In the genomic region with DNA sequence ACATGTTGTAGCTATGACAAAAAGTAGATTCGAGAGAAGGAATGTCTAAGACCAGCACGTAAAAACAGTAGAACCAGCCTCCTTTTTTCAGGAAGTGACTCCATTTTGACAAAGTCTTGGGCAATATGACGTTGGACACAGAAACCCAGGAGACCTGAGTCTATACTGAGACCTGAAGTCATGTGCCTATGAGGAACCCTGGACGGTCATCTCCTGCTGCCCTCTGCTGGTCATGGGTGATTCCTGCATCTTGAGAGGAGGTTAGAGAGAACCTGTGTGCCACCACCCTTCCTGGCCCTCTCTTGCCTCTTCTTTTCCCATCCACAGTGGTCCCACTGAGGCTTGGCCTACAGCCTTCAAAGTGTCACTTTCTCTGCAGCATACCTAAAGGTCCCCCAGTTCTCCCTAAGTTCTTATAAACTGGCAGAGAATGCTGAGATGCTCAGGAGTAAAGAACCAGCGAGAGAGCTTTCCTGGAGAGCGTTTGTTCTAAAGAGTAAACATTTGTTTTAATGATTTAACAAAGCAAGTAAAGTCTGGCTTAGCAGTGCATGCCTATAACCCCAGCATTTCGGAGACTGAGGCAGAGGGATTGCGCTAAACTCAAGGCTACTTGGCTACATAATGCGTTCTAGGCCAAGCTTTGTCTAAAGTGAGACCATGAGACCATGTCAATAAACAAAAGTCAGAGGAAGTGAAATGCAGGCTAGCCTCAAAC, we compare ENCODE assay signal across 8 mouse cellular contexts. TPM values are rescaled to one million over a fixed set of nuclear protein-coding genes. Genes with fewer than 3 reads are reported as not detected.
DNase-seq lines count a peak whose midpoint lies in the region; ATAC-seq and TF ChIP-seq lines count a peak whose summit lies in the region.

No protein-coding gene starts in this region.

- TF ChIP-seq CTCF in midbrain, postnatal 0 days (IDR thresholded peaks at IDR 0.05), result peak; percentile 91
- TF ChIP-seq CTCF in spleen, adult 2 months (IDR thresholded peaks at IDR 0.05; ENCODE audit: extremely low read depth, insufficient read depth, insufficient read length, insufficient replicate concordance), result peak; percentile 92; the same call in 1 of the 2 replicates

- no peak for TF ChIP-seq POLR2A in spleen, adult 2 months (IDR thresholded peaks at IDR 0.05; ENCODE audit: low read depth, low read length)

- no peak overlapping the region for H3K4me3 ChIP-seq in embryonic facial prominence, embryonic 13.5 days
- no peak overlapping the region for H3K4me3 ChIP-seq in limb, embryonic 11.5 days (ENCODE audit: low read depth, low read length)
- H3K4me3 ChIP-seq in midbrain, postnatal 0 days (ENCODE audit: low read depth, low read length), result no peak overlapping the region
- no peak overlapping the region for H3K4me3 ChIP-seq in spleen, adult 2 months (ENCODE audit: extremely low read depth, insufficient read depth, insufficient read length)

- 0 out of 2 replicates have a peak, but pooled peaks have one; percentile 48 for ATAC-seq in embryonic facial prominence, embryonic 13.5 days (ENCODE audit: insufficient number of reproducible peaks, insufficient read depth, low FRiP score, low TSS enrichment, low read depth)
- peak; percentile 77 for ATAC-seq in limb, embryonic 11.5 days (ENCODE audit: insufficient number of reproducible peaks, low FRiP score, low TSS enrichment, low read depth)
- no peak for ATAC-seq in midbrain, postnatal 0 days (ENCODE audit: low FRiP score)

- no peaks in the 10 kb centered on the region for H3K9me3 ChIP-seq in embryonic facial prominence, embryonic 13.5 days
- H3K9me3 ChIP-seq in limb, embryonic 11.5 days (ENCODE audit: control insufficient read depth, low read length), result no peaks in the 10 kb centered on the region
- H3K9me3 ChIP-seq in midbrain, postnatal 0 days (ENCODE audit: low read length), result no peaks in the 10 kb centered on the region

- H3K36me3 ChIP-seq in embryonic facial prominence, embryonic 13.5 days, result no peaks in the 10 kb centered on the region
- H3K36me3 ChIP-seq in limb, embryonic 11.5 days (ENCODE audit: control insufficient read depth, insufficient read depth, low read length), result no peaks in the 10 kb centered on the region
- H3K36me3 ChIP-seq in midbrain, postnatal 0 days (ENCODE audit: insufficient read depth, low read length), result no peaks in the 10 kb centered on the region
- no peaks in the 10 kb centered on the region for H3K36me3 ChIP-seq in spleen, adult 2 months (ENCODE audit: control insufficient read depth, insufficient read depth, low read length)

- WGBS in embryonic facial prominence, embryonic 13.5 days, result 60% methylated on average over 9 of the region's 9 CpGs
- WGBS in limb, embryonic 11.5 days, result 59% methylated on average over 9 of the region's 9 CpGs
- WGBS in midbrain, postnatal 0 days, result 64% methylated on average over 9 of the region's 9 CpGs
- 53% methylated on average over 9 of the region's 9 CpGs for WGBS in spleen, adult 2 months

- no peak overlapping the region for H3K9ac ChIP-seq in embryonic facial prominence, embryonic 13.5 days
- no peak overlapping the region for H3K9ac ChIP-seq in limb, embryonic 11.5 days (ENCODE audit: low read length)
- H3K9ac ChIP-seq in midbrain, postnatal 0 days (replicated peaks; ENCODE audit: low read length, poor library complexity, severe bottlenecking), result no peak overlapping the region

- no peaks in the 10 kb centered on the region for H3K27me3 ChIP-seq in embryonic facial prominence, embryonic 13.5 days
- no peaks in the 10 kb centered on the region for H3K27me3 ChIP-seq in limb, embryonic 11.5 days (ENCODE audit: control insufficient read depth, insufficient read depth, low read length)
- no peaks in the 10 kb centered on the region for H3K27me3 ChIP-seq in midbrain, postnatal 0 days (ENCODE audit: insufficient read depth, low read length)
- H3K27me3 ChIP-seq in spleen, adult 2 months (ENCODE audit: control insufficient read depth, insufficient read depth, low read length), result no peaks in the 10 kb centered on the region

- H3K4me1 ChIP-seq in embryonic facial prominence, embryonic 13.5 days, result no peaks in the 10 kb centered on the region
- H3K4me1 ChIP-seq in limb, embryonic 11.5 days (ENCODE audit: control insufficient read depth, insufficient read depth, low read length), result no peaks in the 10 kb centered on the region
- no peaks in the 10 kb centered on the region for H3K4me1 ChIP-seq in midbrain, postnatal 0 days (ENCODE audit: insufficient read depth, low read length)
- H3K4me1 ChIP-seq in spleen, adult 2 months (ENCODE audit: control insufficient read depth, insufficient read depth, insufficient read length), result peaks cover 35% of the 10 kb centered on the region; the same call in 1 of the 2 replicates

- no peak overlapping the region for H3K4me2 ChIP-seq in embryonic facial prominence, embryonic 13.5 days
- no peak overlapping the region for H3K4me2 ChIP-seq in limb, embryonic 11.5 days (ENCODE audit: low read depth, severe bottlenecking)
- no peak overlapping the region for H3K4me2 ChIP-seq in midbrain, postnatal 0 days (ENCODE audit: low read depth, low read length, poor library complexity, severe bottlenecking)

- no peak overlapping the region for H3K27ac ChIP-seq in embryonic facial prominence, embryonic 13.5 days
- no peak overlapping the region for H3K27ac ChIP-seq in limb, embryonic 11.5 days (replicated peaks; ENCODE audit: low read depth, low read length)
- H3K27ac ChIP-seq in midbrain, postnatal 0 days (ENCODE audit: low read depth, low read length), result no peak overlapping the region
- H3K27ac ChIP-seq in spleen, adult 2 months (ENCODE audit: insufficient read depth, low read length), result no peak overlapping the region

- DNase-seq in 3T3-L1 (ENCODE audit: low read depth, low spot score), result peak; percentile 93
- DNase-seq in adrenal gland, postnatal 25 days, result peak; percentile 79
- DNase-seq in heart, adult 8-10 months (ENCODE audit: low spot score), result peak; percentile 82
- DNase-seq in kidney, adult 8-10 months, result peak; percentile 63 to 85
- peak; percentile 87 for DNase-seq in limb, embryonic 11.5 days (ENCODE audit: low spot score)
- peak; percentile 86 for DNase-seq in midbrain, postnatal 0 days (ENCODE audit: low spot score)
- peak; percentile 76 to 91 for DNase-seq in spleen, adult 2 months (ENCODE audit: low read depth in 1 of 2, low spot score in 2 of 2)

RNA-seq across cellular contexts. Expression of gene Chrna9, which starts 3.4 kb away (rescaled TPM):
- not detected in 2 replicates for total RNA-seq in adrenal gland, postnatal 25 days (2021)
- 0.37 TPM in 1 of 2 replicates, not detected in the other for polyA plus RNA-seq in embryonic facial prominence, embryonic 13.5 days (2015; fragmentation: Nextera tagmentation; extraction: Ambion mirVana)
- total RNA-seq in heart, adult 8-10 months (2022), result under 1 TPM in 1 of 4 experiments, not detected in 3; 0.55 TPM
- 0.59 and 0.64 TPM in 2 replicates for polyA plus RNA-seq in limb, embryonic 11.5 days (2014; fragmentation: Nextera tagmentation; extraction: Ambion mirVana)
- total RNA-seq in midbrain, postnatal 0 days (2014; rRNA removed), result not detected in 2 replicates
- not detected in 2 replicates for polyA plus RNA-seq in midbrain, postnatal 0 days (2015; fragmentation: Nextera tagmentation; extraction: Ambion mirVana)
- 0.54 TPM in 1 of 2 replicates, not detected in the other for polyA plus RNA-seq in spleen, adult 2 months (2012; rRNA removed)
